Mouse (Mus musculus) E14TG2a.4 (cell line): Measurements from ENCODE around the gene Samhd1.

Source experiments
- CTCF ChIP-seq: conservative IDR thresholded peaks from 2 replicates; pipeline ENCODE4 v1.5.1; 2014; ENCODE audit warnings: low read length
- NANOG ChIP-seq: IDR thresholded peaks from 2 replicates; pipeline ENCODE4 v1.6.1; 2014; ENCODE audit warnings: borderline replicate concordance, low read length, mixed read lengths
- POU5F1 ChIP-seq: IDR thresholded peaks from 2 replicates; pipeline ENCODE4 v1.6.1; 2014; ENCODE audit warnings: low read length, borderline replicate concordance

GRCm38 (mm10) chr2:157054297-157054696, 80.8 kb downstream of the Samhd1 start:
- TF ChIP-seq CTCF (no peak), POU5F1 (no peak), NANOG (no peak)
